Mouse (Mus musculus) spleen, adult 2 months (tissue): Measurements from ENCODE around the gene Npm1. TPM values are rescaled to one million over a fixed set of nuclear protein-coding genes. Genes with fewer than 3 reads are reported as not detected.

Experiments
- DNase-seq, 2 experiments: peaks; one replicate each; pipeline versions ENCODE4 v3.0.0 to v3.0.0-alpha.2; 2012 to 2021; ENCODE audit warnings: low spot score in 2 of 2, low read depth in 1 of 2
- H3K27ac ChIP-seq: fragments of 200-500 bp; 2 replicates; pipeline ENCODE4 v1.5.1; 2012; ENCODE audit warnings: low read length, inconsistent platforms; ENCODE audit not compliant: insufficient read depth
- H3K27me3 ChIP-seq: fragments of 200-500 bp; 2 replicates; pipeline ENCODE4 v1.6.1; 2012; ENCODE audit warnings: mild to moderate bottlenecking, moderate library complexity, low read length, inconsistent platforms; ENCODE audit not compliant: control insufficient read depth, insufficient read depth
- H3K36me3 ChIP-seq: fragments of 200-500 bp; 2 replicates; pipeline ENCODE4 v1.6.1; 2012; ENCODE audit warnings: mild to moderate bottlenecking, low read length, inconsistent platforms; ENCODE audit not compliant: control insufficient read depth, insufficient read depth
- H3K4me1 ChIP-seq: fragments of 200-500 bp; 2 replicates; pipeline ENCODE4 v1.6.1; 2011; ENCODE audit warnings: inconsistent platforms; ENCODE audit not compliant: control insufficient read depth, insufficient read depth, insufficient read length
- H3K4me3 ChIP-seq: fragments of 200-500 bp; 2 replicates; pipeline ENCODE4 v1.5.1; 2011; ENCODE audit warnings: mild to moderate bottlenecking, inconsistent platforms; ENCODE audit not compliant: insufficient read depth, insufficient read length; ENCODE audit errors: extremely low read depth
- CTCF ChIP-seq: fragments of 200-500 bp; IDR thresholded peaks from 2 replicates; pipeline ENCODE4 v1.5.1; 2011; ENCODE audit warnings: mild to moderate bottlenecking, inconsistent platforms; ENCODE audit not compliant: insufficient read depth, insufficient read length, insufficient replicate concordance; ENCODE audit errors: extremely low read depth
- POLR2A ChIP-seq: fragments of 200-500 bp; IDR thresholded peaks from 2 replicates; pipeline ENCODE4 v1.6.1; 2011; ENCODE audit warnings: low read depth, low read length, inconsistent platforms
- WGBS: fragments of 180-500 bp; shearing (Covaris S2); methylation state at CpG from one replicate; pipeline ENCODE4 v1.1.7; 2018; 5-methylcytosine and 5-hydroxymethylcytosine counted together
- polyA plus RNA-seq: library from polyadenylated mRNA; depleted of rRNA; stranded (reverse); fragments of >200 nt; gene quantifications from 2 replicates; pipeline ENCODE4 v1.2.3, GENCODE M21; 2012

The Npm1 gene
- polyA plus RNA-seq, 1 experiment: 57.0 TPM

DNA sequence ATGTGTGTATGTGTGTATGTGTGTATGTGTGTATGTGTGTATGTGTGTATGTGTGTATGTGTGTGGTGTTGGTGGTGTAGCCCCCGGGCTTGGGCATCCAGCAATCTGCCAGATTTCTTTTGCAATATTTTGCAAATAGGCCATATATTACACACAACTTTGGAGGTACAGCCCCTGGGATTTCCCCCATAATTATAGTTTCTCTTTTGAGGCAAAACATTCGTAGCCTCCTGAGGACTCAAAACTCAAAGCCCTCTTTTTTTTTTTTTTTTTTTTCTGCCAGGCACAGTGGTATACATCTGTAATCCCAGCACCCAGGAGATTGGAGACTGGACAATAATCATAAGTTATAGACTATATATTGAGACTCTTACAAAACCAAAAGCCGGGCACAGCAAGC is 18.8 kb upstream of the Npm1 start:
- WGBS: 75% methylated on average over 3 of the region's 3 CpGs
- no peaks in the 10 kb centered on the region for H3K4me1 ChIP-seq
- no peaks in the 10 kb centered on the region for H3K36me3 ChIP-seq
- DNase-seq: no peak
- TF ChIP-seq CTCF (no peak), POLR2A (no peak)
- no peak overlapping the region for H3K27ac ChIP-seq
- H3K27me3 ChIP-seq: no peaks in the 10 kb centered on the region
- H3K4me3 ChIP-seq: no peak overlapping the region

DNA sequence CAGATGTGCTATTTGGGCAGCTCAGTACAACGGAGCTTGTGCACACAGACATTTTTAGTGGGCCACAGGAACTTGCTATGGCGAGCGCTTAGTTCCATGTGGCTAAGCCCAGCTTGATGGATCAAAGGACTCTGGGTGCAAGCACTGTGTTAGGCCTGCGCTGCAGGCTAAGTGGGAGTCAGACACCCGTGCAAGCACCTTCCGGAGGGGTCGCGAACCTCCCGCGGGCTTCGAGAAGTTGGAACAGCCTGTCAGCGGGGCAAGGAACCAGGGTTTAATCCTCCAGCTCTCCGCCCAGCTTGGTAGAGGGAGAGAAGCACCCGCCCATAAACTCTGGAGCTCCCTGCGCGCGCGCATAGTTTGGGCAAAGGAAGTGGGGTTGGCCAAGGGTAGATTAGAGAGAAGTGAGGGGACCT is 17.7 kb upstream of the Npm1 start:
- Histone ChIP-seq H3K27ac (no peak overlapping the region), H3K4me3 (no peak overlapping the region), H3K27me3 (no peaks in the 10 kb centered on the region), H3K36me3 (no peaks in the 10 kb centered on the region), H3K4me1 (no peaks in the 10 kb centered on the region)
- TF ChIP-seq POLR2A: no peak
- no peak for TF ChIP-seq CTCF
- WGBS: 12% methylated on average over 18 of the region's 18 CpGs
- DNase-seq: no peak

DNA sequence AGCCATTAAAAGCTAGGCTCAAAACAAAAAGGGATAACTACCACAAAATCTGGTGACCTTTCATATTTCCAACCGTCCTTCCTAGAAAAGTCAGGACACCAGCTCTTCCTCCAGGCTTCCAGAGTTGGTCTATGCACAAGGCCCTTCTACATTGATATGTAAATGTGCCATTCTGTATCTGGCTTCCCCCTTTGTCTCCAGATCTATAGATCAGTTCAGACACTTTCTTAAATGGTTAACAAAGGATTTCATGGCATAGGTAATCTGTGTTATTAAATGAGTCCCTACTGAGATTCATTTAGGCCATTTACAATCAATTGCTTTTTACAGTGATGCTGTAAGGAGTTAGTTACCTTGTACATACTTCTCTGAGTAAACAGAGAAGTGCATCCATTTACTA is 16.8 kb upstream of the Npm1 start:
- Histone ChIP-seq H3K27ac (no peak overlapping the region), H3K4me3 (no peak overlapping the region), H3K36me3 (no peaks in the 10 kb centered on the region), H3K4me1 (no peaks in the 10 kb centered on the region), H3K27me3 (no peaks in the 10 kb centered on the region)
- 87% methylated on average over 1 of the region's 1 CpGs for WGBS
- DNase-seq: no peak
- TF ChIP-seq CTCF (no peak), POLR2A (no peak)

DNA sequence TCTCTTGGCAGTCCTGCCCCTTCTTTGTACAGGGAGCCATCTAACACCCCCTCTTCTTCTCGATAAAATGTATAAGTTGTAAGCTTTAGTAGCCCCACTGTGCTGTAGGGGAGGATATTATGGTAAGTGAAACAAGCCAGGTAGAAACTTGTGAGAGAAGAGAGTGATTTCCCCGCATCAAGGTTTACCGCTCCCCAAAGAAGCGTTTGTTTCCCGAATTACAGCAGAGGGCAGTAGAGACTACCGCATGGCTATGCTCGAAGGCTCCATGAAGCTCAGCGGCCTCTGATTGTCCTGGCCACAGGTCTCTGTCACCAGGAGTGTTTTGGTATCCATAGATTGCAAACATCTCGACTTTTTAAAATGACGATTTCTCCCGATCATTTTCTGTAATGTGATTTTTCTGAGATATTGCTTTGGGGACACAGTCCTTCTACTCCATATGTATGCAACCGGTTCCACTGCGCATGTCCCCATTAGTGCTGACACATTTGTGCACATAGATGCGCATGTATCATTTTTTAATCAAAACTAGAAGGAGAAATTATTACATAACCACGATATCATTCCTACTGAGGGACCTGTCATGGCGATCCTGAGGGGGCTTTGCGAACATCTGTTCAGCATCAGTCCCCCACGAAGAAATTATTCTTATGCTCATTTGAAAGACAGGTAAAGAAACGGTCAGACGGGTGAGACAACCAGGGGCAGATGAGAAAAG is 13.7 kb upstream of the Npm1 start:
- Histone ChIP-seq H3K27ac (no peak overlapping the region), H3K4me3 (no peak overlapping the region), H3K36me3 (no peaks in the 10 kb centered on the region), H3K4me1 (no peaks in the 10 kb centered on the region), H3K27me3 (no peaks in the 10 kb centered on the region; the same call in 1 of the 2 replicates)
- DNase-seq: no peak
- WGBS: 36% methylated on average over 20 of the region's 20 CpGs
- TF ChIP-seq CTCF (peak; percentile 46; the same call in 1 of the 2 replicates), POLR2A (no peak)

DNA sequence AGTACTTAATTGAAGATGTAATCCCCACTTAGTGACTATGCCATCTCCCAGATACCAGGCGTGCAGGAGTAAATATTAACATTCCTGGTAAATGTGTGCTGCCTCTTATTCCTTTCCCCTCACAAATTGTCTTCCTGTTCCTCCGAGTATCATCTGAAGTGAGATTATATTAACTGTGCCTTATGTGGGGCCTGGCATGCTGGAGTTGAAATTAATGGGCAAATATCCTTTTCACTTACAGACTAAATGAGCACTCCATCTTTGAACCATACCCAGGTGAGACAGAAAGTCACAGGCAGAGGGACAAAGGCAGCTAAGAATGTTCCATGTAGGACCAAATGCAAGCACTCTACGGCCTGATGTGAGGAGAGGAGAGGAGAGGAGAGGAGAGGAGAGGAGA is 12.8 kb upstream of the Npm1 start:
- TF ChIP-seq CTCF (no peak), POLR2A (no peak)
- WGBS: 81% methylated on average over 3 of the region's 3 CpGs
- H3K27me3 ChIP-seq: no peaks in the 10 kb centered on the region; the same call in 1 of the 2 replicates

DNA sequence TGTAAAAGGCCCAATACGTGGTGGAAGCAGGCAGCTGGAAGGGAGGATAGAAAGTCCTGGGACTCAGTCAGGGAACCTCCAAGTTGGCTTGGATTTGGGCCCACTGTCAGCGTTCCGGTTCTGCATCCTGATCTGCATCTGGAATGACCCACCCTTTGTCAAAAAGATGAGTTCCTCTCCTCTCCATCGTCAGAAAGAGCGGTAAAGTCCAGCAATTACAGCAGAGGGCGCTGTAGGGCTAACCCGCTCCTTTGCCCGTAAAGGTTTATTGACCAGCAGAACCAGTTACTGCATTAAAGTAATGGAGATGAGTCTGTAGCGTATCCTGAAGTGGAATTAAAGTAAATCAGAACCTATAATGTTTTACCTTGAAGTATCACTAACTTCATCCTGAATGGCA is 7.5 kb upstream of the Npm1 start:
- DNase-seq: peak in 1 of 2 experiments; percentile 42
- TF ChIP-seq POLR2A (no peak), CTCF (peak; percentile 47; the same call in 1 of the 2 replicates)
- Histone ChIP-seq H3K4me1 (no peaks in the 10 kb centered on the region), H3K27me3 (no peaks in the 10 kb centered on the region; the same call in 1 of the 2 replicates), H3K4me3 (no peak overlapping the region), H3K27ac (no peak overlapping the region), H3K36me3 (no peaks in the 10 kb centered on the region)
- 14% methylated on average over 9 of the region's 9 CpGs for WGBS

More for the DNA sequence above, 12.8 kb upstream of the Npm1 start:
- Histone ChIP-seq H3K27ac (no peak overlapping the region), H3K36me3 (no peaks in the 10 kb centered on the region), H3K4me3 (no peak overlapping the region), H3K4me1 (no peaks in the 10 kb centered on the region)
- DNase-seq: no peak
